Mouse (Mus musculus): ENCODE measurements around the gene Smgc. TPM values are rescaled to one million over a fixed set of nuclear protein-coding genes. Genes with fewer than 3 reads are reported as not detected.
A peak's percentile ranks its signal among the peaks of the same experiment; 100 is the strongest.
"Not testable (repeated sequence)": the region's sequence is repeated elsewhere in the genome, so short reads cannot be mapped to it uniquely, and the experiment has no call there.

The Smgc gene
- not detected for total RNA-seq (2021)

DNA sequence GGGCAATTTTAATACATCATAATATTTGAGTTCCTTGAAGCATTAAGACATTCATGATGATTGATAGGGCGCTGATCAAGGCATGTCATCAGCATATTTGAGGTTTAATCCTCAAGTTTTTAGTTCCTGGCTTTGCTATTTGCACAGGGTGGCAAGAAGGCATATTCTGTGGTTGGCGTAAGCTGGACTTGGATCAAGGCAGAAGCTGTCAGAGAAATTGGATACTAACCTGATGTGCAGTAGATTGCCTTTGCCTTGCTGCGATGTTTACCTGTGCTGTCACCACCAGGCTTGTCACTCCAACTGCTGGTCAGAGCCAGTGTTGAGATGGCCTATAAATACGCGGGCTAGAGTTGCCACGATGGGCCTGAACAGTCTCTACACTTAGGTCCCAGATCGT, at the start of gene Smgc:
Gene Smgc, plus strand, starts transcription at position 301 of the 400 bp plus-strand sequence.
- DNase-seq, result no peak
- intact Hi-C loops (cut with DNase I), result no loop called here

DNA sequence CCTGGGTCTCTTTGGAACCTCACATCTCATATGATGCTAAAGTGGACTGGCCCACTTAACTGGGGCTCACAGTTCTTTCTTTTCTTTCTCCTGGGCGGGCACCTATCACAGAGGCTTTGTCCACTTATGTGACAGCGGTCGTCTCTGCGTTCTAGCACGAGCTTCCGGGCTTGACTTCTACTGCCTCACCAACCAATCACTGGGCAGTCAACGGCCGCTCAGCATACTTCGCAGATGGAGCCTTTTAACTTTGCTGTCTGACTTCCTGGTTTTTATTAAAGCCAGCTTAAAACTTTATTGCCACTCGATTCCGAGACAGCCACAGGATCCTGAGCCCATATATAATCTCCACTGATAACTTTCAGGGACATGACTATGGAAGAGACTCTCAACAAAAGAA, 49.7 kb upstream of the Smgc start:
- DNase-seq, result no peak
- intact Hi-C loops (cut with DNase I), result loop anchor here (10.0 kb wide), 1 partner anchor 176 kb away; no protein-coding TSS in a partner anchor

GRCm38 (mm10) chr15:91806463-91806862, 31.6 kb upstream of the Smgc start:
- no peak for DNase-seq
- intact Hi-C loops (cut with DNase I), result no loop called here

GRCm38 (mm10) chr15:91835319-91835718, 2.7 kb upstream of the Smgc start:
- intact Hi-C loops (cut with DNase I), result no loop called here
- no peak for DNase-seq

- intact Hi-C loops (cut with DNase I); DNase-seq: not testable (repeated sequence)
Measured at GRCm38 (mm10) chr15:91864130-91864529, 26.1 kb downstream of the Smgc start.

GRCm38 (mm10) chr15:91900245-91900644, 62.2 kb downstream of the Smgc start:
- intact Hi-C loops (cut with DNase I), result no loop called here
- DNase-seq, result peak; percentile 0 to 12

- intact Hi-C loops (cut with DNase I), result not testable (repeated sequence)
- peak; percentile 17 to 20 for DNase-seq
Measured at GRCm38 (mm10) chr15:91907046-91907445, 69.0 kb downstream of the Smgc start.

Other genes with a start within 250 kb of the Smgc start
- gene Lrrk2, start 165.1 kb upstream of the Smgc start, total RNA-seq (2021), result 10 to 100 TPM; 10.8 to 13.7 TPM
- under 1 TPM; 0.05 to 0.10 TPM for gene Cntn1, start 212.9 kb downstream of the Smgc start, total RNA-seq (2021)